Mouse (Mus musculus) stomach, embryonic 14.5 days (tissue): ENCODE measurements at regions not wholly inside any gene's neighbourhood (a gene's known extent, or its start where the extent isn't known, plus 50 kb on each side); places are given as distances from the start of the nearest gene placed in this dataset.

Experiments
- ATAC-seq: fragments of 200-750 bp; cut with Nextera tagmentation; 2 replicates; pipeline ENCODE4 v1.8.0; 2017; ENCODE audit warnings: low read depth, moderate TSS enrichment; ENCODE audit not compliant: insufficient number of reproducible peaks, insufficient read depth, low FRiP score
- H3K27ac ChIP-seq: fragments of 300-500 bp; sonication (generic); 2 replicates; pipeline ENCODE4 v1.5.1; 2014; ENCODE audit warnings: mild to moderate bottlenecking, low read length, moderate library complexity, mixed read lengths
- H3K27me3 ChIP-seq: fragments of 300-500 bp; sonication (generic); 2 replicates; pipeline ENCODE4 v1.6.1; 2014; ENCODE audit warnings: low read length, control low read depth, mixed read lengths; ENCODE audit not compliant: control insufficient read depth, insufficient read depth
- H3K36me3 ChIP-seq: fragments of 300-500 bp; sonication (generic); 2 replicates; pipeline ENCODE4 v1.6.1; 2014; ENCODE audit warnings: mild to moderate bottlenecking, control low read depth, low read length, moderate library complexity, mixed read lengths; ENCODE audit not compliant: control insufficient read depth, insufficient read depth
- H3K4me1 ChIP-seq: fragments of 300-500 bp; sonication (generic); 2 replicates; pipeline ENCODE4 v1.6.1; 2014; ENCODE audit warnings: low read length, control low read depth, mixed read lengths; ENCODE audit not compliant: control insufficient read depth, insufficient read depth
- H3K4me2 ChIP-seq: fragments of 300-500 bp; sonication (generic); replicated peaks from 2 replicates; pipeline ENCODE4 v1.6.1; 2014; ENCODE audit warnings: low read depth, low read length, control low read depth
- H3K4me3 ChIP-seq: fragments of 300-500 bp; sonication (generic); 2 replicates; pipeline ENCODE4 v1.5.1; 2014; ENCODE audit warnings: low read depth, low read length, control low read depth
- H3K9ac ChIP-seq: fragments of 300-500 bp; sonication (generic); replicated peaks from 2 replicates; pipeline ENCODE4 v1.6.1; 2014; ENCODE audit warnings: low read depth, mild to moderate bottlenecking, control low read depth, low read length, moderate library complexity, mixed read lengths
- H3K9me3 ChIP-seq: fragments of 300-500 bp; sonication (generic); 2 replicates; pipeline ENCODE4 v1.6.1; 2016; ENCODE audit warnings: low read depth, low read length, control low read depth; ENCODE audit not compliant: control insufficient read depth
- WGBS: fragments of 180-500 bp; shearing (Covaris S2); extraction: QIAGEN DNeasy Blood & Tissue Kit; methylation state at CpG from one replicate; pipeline ENCODE4 v1.1.7; 2014; 5-methylcytosine and 5-hydroxymethylcytosine counted together

DNA sequence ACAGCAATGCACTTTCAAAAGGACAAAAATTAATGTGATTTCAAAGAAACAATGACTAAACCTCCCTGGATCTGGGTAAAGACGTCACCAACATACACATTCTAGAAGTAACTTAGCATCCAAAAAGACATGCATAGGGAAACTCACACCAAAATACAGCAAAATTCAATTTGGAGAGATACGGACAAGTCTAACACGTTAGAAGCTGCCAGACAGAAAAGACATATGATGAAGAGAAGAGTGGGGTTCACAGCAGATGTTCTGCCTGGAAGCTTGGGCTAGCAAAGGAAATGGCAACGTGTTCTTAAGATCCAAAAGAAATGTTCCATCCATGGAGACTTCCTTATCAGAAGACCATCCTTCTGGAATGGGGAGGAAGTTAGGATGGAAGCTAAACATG is 868.6 kb downstream of the A830018L16Rik start:
- no peak overlapping the region for H3K4me2 ChIP-seq
- no peaks in the 10 kb centered on the region for H3K36me3 ChIP-seq
- H3K27ac ChIP-seq = no peak overlapping the region
- WGBS = 91% methylated on average over 4 of the region's 4 CpGs
- H3K9ac ChIP-seq = no peak overlapping the region
- no peaks in the 10 kb centered on the region for H3K27me3 ChIP-seq
- no peak for ATAC-seq
- no peaks in the 10 kb centered on the region for H3K4me1 ChIP-seq
- H3K9me3 ChIP-seq = no peaks in the 10 kb centered on the region
- no peak overlapping the region for H3K4me3 ChIP-seq

DNA sequence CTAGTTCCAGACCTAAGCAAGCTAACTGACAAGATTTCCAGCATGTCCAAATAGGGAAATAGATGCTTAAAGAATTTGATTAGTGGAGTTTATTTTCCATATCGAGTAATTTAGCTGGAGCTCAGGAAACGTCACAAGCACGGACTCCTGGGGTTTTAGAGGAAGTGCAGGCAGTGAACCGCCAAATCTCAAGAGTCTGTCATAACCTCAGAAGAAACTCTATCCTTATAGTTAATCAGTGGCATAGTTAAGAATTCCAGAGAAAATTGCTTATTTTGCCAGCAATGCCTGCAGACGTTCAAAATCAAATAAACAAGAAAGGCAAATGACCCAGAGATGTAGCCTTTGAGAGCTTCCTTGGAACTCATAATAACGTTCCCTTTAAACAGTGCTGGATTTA is 871.6 kb downstream of the A830018L16Rik start:
- H3K4me1 ChIP-seq = no peaks in the 10 kb centered on the region
- no peaks in the 10 kb centered on the region for H3K36me3 ChIP-seq
- no peak for ATAC-seq
- 44% methylated on average over 6 of the region's 6 CpGs for WGBS
- peak overlapping the region; percentile 33; the same call in 1 of the 2 replicates for H3K27ac ChIP-seq
- H3K27me3 ChIP-seq = no peaks in the 10 kb centered on the region
- H3K9ac ChIP-seq = no peak overlapping the region
- no peak overlapping the region for H3K4me2 ChIP-seq
- H3K9me3 ChIP-seq = no peaks in the 10 kb centered on the region
- no peak overlapping the region for H3K4me3 ChIP-seq

DNA sequence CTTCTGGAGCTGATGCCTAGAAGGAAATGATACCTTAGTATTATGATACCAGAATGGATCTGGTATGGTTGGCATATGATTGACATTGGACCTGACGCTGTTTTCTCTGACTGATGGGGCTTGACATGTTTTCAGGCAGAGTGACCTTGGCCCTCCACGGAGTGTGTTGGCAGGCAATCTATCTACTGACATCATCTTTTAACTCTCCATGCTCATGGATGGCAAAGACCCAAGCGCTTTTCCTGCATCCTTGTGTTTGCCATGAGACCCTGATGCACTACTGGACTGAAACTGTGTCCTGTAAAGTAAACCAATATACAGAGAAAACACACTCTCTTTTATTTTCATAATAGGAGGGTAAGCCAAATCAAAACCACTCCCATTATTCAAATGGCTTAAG is 872.1 kb downstream of the A830018L16Rik start:
- Histone ChIP-seq H3K4me1 (no peaks in the 10 kb centered on the region), H3K9ac (no peak overlapping the region), H3K36me3 (no peaks in the 10 kb centered on the region), H3K27ac (no peak overlapping the region), H3K4me3 (no peak overlapping the region), H3K27me3 (no peaks in the 10 kb centered on the region), H3K9me3 (no peaks in the 10 kb centered on the region), H3K4me2 (no peak overlapping the region)
- ATAC-seq = no peak
- 65% methylated on average over 3 of the region's 3 CpGs for WGBS

DNA sequence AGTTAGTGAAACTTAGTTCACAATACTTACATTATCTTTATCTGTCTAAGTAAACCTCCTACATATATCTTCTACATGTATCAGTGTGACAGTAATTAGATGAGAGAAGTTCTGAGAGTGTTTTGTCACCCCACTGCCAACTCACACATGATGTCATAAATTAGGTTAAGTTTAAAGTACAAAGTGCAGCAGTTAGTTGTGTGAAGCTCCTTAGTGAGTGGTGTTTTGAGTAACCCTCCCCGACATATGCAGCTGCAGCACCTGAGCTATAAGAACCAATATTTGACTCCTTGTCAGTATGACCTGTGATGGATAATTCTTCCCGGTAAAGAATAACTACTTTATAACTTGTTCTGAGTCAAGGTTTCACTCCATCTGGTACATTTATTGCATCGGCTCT is 874.6 kb downstream of the A830018L16Rik start:
- Histone ChIP-seq H3K4me1 (peaks cover 3% of the 10 kb centered on the region; the same call in 1 of the 2 replicates), H3K9me3 (no peaks in the 10 kb centered on the region), H3K27ac (no peak overlapping the region), H3K4me2 (no peak overlapping the region), H3K27me3 (no peaks in the 10 kb centered on the region), H3K4me3 (no peak overlapping the region), H3K36me3 (no peaks in the 10 kb centered on the region), H3K9ac (no peak overlapping the region)
- 58% methylated on average over 3 of the region's 3 CpGs for WGBS
- no peak for ATAC-seq

DNA sequence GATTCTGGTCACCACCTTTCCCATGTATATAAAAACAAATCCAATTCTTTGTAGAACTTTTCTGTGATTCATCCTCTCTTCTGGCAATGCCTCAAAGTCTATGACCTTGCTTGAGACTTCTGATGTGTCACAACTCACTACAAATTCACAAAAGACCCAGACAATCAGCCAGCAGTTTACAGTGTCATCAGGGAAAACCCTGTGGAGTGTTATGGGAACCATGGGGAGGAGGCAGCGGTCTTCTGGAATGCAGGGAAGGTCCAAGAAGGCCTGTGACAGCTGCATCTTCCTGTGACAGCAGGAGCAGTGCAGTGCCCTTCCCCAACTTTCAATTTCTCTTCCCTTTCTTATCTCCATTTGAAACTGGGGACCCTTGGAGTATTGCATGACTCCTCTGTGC is 877.9 kb downstream of the A830018L16Rik start:
- Histone ChIP-seq H3K36me3 (no peaks in the 10 kb centered on the region), H3K4me2 (no peak overlapping the region), H3K4me3 (no peak overlapping the region), H3K9me3 (no peaks in the 10 kb centered on the region), H3K27ac (peak overlapping the region; percentile 48; the same call in 1 of the 2 replicates), H3K9ac (no peak overlapping the region), H3K27me3 (no peaks in the 10 kb centered on the region), H3K4me1 (peaks cover 6% of the 10 kb centered on the region; the same call in 1 of the 2 replicates)
- no peak for ATAC-seq
- 54% methylated on average over 1 of the region's 1 CpGs for WGBS

DNA sequence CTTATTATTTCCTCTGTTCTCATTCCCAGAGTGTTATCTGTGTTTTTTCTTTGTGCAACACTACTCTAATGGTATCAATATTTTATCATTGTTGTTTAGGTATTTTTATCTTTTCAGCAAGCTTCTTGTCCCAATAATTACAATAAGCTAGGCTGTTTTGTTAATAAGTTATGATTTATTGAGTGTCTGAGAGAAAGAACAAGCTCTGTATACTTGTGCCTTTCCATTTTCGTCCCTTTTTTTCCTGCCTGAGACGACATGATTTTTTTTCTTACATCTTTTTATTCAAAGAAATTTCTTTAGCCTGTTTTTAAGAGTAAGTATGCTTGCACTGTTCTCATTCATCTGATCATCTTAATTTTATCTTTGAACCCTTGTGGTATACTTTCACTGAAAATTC is 904.1 kb downstream of the A830018L16Rik start:
- Histone ChIP-seq H3K9ac (no peak overlapping the region), H3K4me1 (no peaks in the 10 kb centered on the region), H3K4me2 (no peak overlapping the region), H3K27me3 (no peaks in the 10 kb centered on the region), H3K36me3 (no peaks in the 10 kb centered on the region), H3K27ac (no peak overlapping the region), H3K9me3 (no peaks in the 10 kb centered on the region), H3K4me3 (no peak overlapping the region)
- no peak for ATAC-seq
- WGBS = 81% methylated on average over 2 of the region's 2 CpGs

DNA sequence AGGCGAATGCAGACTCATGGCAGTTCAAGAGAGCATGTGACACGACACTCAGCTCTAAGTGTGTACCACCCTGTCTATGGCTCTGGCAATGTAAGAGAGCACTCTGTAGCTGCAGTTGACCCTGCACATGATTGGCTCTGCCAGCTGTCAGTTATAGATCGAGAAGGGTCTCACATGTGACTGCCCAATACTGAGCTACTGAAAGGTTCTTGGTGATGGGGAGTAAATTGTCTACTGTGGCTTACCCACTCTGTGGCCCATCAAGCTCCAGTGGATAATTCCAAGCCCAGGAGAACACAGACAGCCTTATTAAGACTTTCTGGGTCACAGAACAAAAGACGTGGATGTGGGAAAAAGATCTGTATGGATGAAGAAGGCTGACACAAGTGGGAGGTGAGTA is 920.3 kb downstream of the A830018L16Rik start:
- H3K4me3 ChIP-seq = no peak overlapping the region
- H3K9me3 ChIP-seq = no peaks in the 10 kb centered on the region
- ATAC-seq = no peak
- no peaks in the 10 kb centered on the region for H3K27me3 ChIP-seq
- no peaks in the 10 kb centered on the region for H3K4me1 ChIP-seq
- H3K9ac ChIP-seq = no peak overlapping the region
- H3K36me3 ChIP-seq = no peaks in the 10 kb centered on the region
- 85% methylated on average over 4 of the region's 4 CpGs for WGBS
- no peak overlapping the region for H3K27ac ChIP-seq
- no peak overlapping the region for H3K4me2 ChIP-seq

DNA sequence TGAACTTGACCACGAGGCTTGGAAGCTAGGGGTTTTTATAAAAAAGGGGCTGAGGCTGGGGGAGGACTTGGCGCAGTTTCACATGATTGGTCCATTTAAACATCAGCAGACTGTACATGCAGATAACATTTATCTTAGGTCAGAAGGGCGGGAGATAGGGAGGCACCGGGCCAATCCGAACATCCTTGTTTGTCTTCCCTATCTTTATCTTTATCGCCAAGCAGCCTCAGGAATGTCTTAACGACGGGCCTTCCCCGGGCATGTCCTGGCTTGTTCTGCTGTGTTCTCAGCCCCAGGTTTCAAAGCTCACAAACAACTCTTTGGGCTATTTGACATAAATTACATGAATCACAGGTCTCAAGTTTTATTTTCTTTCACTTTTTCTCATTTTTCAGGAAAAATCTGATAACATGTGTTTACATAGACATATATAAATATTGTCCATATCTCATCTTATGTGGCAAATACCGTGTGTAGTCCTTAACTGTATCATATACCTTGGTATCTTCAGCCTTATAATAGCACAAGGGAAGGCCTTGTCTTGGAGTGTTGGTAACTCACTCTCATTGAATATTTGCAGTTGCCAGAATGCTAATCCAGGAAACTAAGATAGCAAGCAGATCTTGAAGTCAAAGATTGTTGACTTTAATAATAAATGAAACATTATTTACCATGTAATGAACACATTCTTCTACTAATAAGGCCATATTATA is 931.0 kb downstream of the A830018L16Rik start:
- no peaks in the 10 kb centered on the region for H3K36me3 ChIP-seq
- H3K4me1 ChIP-seq = no peaks in the 10 kb centered on the region
- no peak for ATAC-seq
- no peak overlapping the region for H3K9ac ChIP-seq
- no peak overlapping the region for H3K4me2 ChIP-seq
- H3K4me3 ChIP-seq = no peak overlapping the region
- no peaks in the 10 kb centered on the region for H3K27me3 ChIP-seq
- no peaks in the 10 kb centered on the region; the same call in 1 of the 2 replicates for H3K9me3 ChIP-seq
- H3K27ac ChIP-seq = no peak overlapping the region
- WGBS = 67% methylated on average over 10 of the region's 10 CpGs

DNA sequence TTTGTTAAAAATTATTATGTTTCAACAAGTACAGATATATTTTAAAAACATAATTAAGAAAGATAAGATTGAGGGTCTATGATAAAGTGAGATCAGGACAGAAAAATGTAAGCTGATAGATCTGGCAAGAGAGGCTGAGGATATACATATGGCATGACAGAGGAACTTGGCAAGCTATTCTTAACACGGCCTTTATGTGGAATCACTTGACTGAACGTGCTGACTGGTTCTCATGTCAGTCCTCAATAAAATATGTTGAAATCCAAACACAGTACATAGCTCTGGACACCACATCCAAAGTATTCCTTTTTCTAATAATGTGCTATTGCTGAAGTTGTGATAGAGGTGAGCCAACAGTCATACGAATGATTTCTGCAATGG is 931.5 kb downstream of the A830018L16Rik start:
- H3K4me1 ChIP-seq = no peaks in the 10 kb centered on the region
- ATAC-seq = no peak
- no peak overlapping the region for H3K4me2 ChIP-seq
- H3K27ac ChIP-seq = no peak overlapping the region
- H3K36me3 ChIP-seq = no peaks in the 10 kb centered on the region
- H3K9ac ChIP-seq = no peak overlapping the region
- no peaks in the 10 kb centered on the region for H3K27me3 ChIP-seq
- no peak overlapping the region for H3K4me3 ChIP-seq
- WGBS = 55% methylated on average over 3 of the region's 3 CpGs
- H3K9me3 ChIP-seq = no peaks in the 10 kb centered on the region; the same call in 1 of the 2 replicates
